Mouse (Mus musculus): ENCODE measurements around the gene Gm43064. TPM values are rescaled to one million over a fixed set of nuclear protein-coding genes. Genes with fewer than 3 reads are reported as not detected.

Gm43064 gene
- polyA plus RNA-seq (2016; fragmentation: Nextera tagmentation; extraction: Ambion mirVana), result 0.24 TPM in 1 of 2 replicates, not detected in the other

- under 1% methylated on average over 63 of the region's 70 CpGs for WGBS
- H3K9ac ChIP-seq (replicated peaks), result peak within 1 kb of the TSS; percentile 88
- H3K27ac ChIP-seq, result peak within 1 kb of the TSS; percentile 87
- H3K4me3 ChIP-seq (replicated peaks), result peak within 1 kb of the TSS; percentile 80
- H3K4me2 ChIP-seq, result peak within 1 kb of the TSS; percentile 78
- H3K36me3 ChIP-seq, result peaks cover 43% of the 10 kb centered on the region
- H3K27me3 ChIP-seq, result no peaks in the 10 kb centered on the region
- peak; percentile 96 for ATAC-seq (ENCODE audit: insufficient number of reproducible peaks, insufficient read depth, low FRiP score, low TSS enrichment, low read depth)
- H3K9me3 ChIP-seq, result no peaks in the 10 kb centered on the region
- H3K4me1 ChIP-seq (replicated peaks), result peaks cover 15% of the 10 kb centered on the region
These were observed at the start of gene Gm43064, which contains the start of the genes Dclre1b and Ap4b1 for GRCm38 (mm10) chr3:103808891-103809798. Gene Gm43064 (plus strand): TSS chr3:103809573. Gene Dclre1b (minus strand): TSS chr3:103809444. Gene Ap4b1 (plus strand): TSS chr3:103809520.

- no peaks in the 10 kb centered on the region for H3K27me3 ChIP-seq
- no peaks in the 10 kb centered on the region for H3K9me3 ChIP-seq
- no peak for ATAC-seq (ENCODE audit: insufficient number of reproducible peaks, insufficient read depth, low FRiP score, low TSS enrichment, low read depth)
- H3K27ac ChIP-seq, result no peak overlapping the region
- no peak overlapping the region for H3K9ac ChIP-seq (replicated peaks)
- no peaks in the 10 kb centered on the region for H3K4me1 ChIP-seq (replicated peaks)
- WGBS, result 83% methylated on average over 3 of the region's 3 CpGs
- peaks cover 48% of the 10 kb centered on the region for H3K36me3 ChIP-seq
- no peak overlapping the region for H3K4me3 ChIP-seq (replicated peaks)
- no peak overlapping the region for H3K4me2 ChIP-seq
These were observed 42.6 kb upstream of the Gm43064 start for GRCm38 (mm10) chr3:103766789-103767188.

- 0 out of 2 replicates have a peak, but pooled peaks cover 4% of the 10 kb centered on the region for H3K4me1 ChIP-seq (replicated peaks)
- H3K27me3 ChIP-seq, result no peaks in the 10 kb centered on the region
- H3K4me3 ChIP-seq (replicated peaks), result no peak overlapping the region
- H3K9me3 ChIP-seq, result no peaks in the 10 kb centered on the region
- no peak for ATAC-seq (ENCODE audit: insufficient number of reproducible peaks, insufficient read depth, low FRiP score, low TSS enrichment, low read depth)
- H3K4me2 ChIP-seq, result no peak overlapping the region
- no peak overlapping the region for H3K9ac ChIP-seq (replicated peaks)
- peaks cover 34% of the 10 kb centered on the region for H3K36me3 ChIP-seq
- WGBS, result 86% methylated on average over 9 of the region's 9 CpGs
- no peak overlapping the region for H3K27ac ChIP-seq
These were observed 37.7 kb upstream of the Gm43064 start for GRCm38 (mm10) chr3:103771531-103772130.

DNA sequence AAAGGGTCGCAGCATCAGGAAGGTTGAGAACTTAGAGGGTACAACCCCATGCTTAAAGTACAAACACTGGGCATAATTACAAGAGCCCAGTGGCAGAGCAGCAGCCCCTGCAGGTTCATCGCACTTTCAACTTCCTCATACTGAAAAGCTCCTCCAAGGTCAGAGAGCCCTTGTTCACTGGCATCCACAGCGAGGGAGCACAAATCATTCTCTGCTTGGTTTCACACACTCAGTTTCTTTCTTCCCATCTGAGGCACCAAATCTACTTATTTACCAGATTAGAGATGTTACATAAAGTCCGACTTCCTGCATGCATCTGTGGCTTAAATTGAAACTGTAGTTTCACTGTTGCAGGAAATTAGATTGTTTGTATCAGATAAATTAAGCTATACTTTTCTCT, 36.5 kb upstream of the Gm43064 start:
- Histone ChIP-seq H3K4me2 (no peak overlapping the region), H3K4me1 (replicated peaks) (0 out of 2 replicates have a peak, but pooled peaks cover 4% of the 10 kb centered on the region), H3K9me3 (no peaks in the 10 kb centered on the region), H3K9ac (replicated peaks) (no peak overlapping the region), H3K4me3 (replicated peaks) (no peak overlapping the region), H3K36me3 (peaks cover 42% of the 10 kb centered on the region), H3K27me3 (no peaks in the 10 kb centered on the region), H3K27ac (no peak overlapping the region)
- WGBS, result 92% methylated on average over 4 of the region's 4 CpGs
- no peak for ATAC-seq (ENCODE audit: insufficient number of reproducible peaks, insufficient read depth, low FRiP score, low TSS enrichment, low read depth)

GRCm38 (mm10) chr3:103773508-103773907, 35.9 kb upstream of the Gm43064 start:
- Histone ChIP-seq H3K4me2 (no peak overlapping the region), H3K36me3 (peaks cover 40% of the 10 kb centered on the region), H3K27ac (no peak overlapping the region), H3K27me3 (no peaks in the 10 kb centered on the region), H3K9ac (replicated peaks) (no peak overlapping the region), H3K9me3 (no peaks in the 10 kb centered on the region), H3K4me3 (replicated peaks) (no peak overlapping the region), H3K4me1 (replicated peaks) (0 out of 2 replicates have a peak, but pooled peaks cover 4% of the 10 kb centered on the region)
- 86% methylated on average over 3 of the region's 3 CpGs for WGBS
- no peak for ATAC-seq (ENCODE audit: insufficient number of reproducible peaks, insufficient read depth, low FRiP score, low TSS enrichment, low read depth)

GRCm38 (mm10) chr3:103774009-103774408, 35.4 kb upstream of the Gm43064 start:
- no peak overlapping the region for H3K4me3 ChIP-seq (replicated peaks)
- no peak for ATAC-seq (ENCODE audit: insufficient number of reproducible peaks, insufficient read depth, low FRiP score, low TSS enrichment, low read depth)
- WGBS, result 91% methylated on average over 15 of the region's 15 CpGs
- H3K9me3 ChIP-seq, result no peaks in the 10 kb centered on the region
- no peaks in the 10 kb centered on the region for H3K27me3 ChIP-seq
- no peak overlapping the region for H3K4me2 ChIP-seq
- H3K27ac ChIP-seq, result no peak overlapping the region
- H3K36me3 ChIP-seq, result peaks cover 36% of the 10 kb centered on the region
- H3K4me1 ChIP-seq (replicated peaks), result 0 out of 2 replicates have a peak, but pooled peaks cover 4% of the 10 kb centered on the region
- no peak overlapping the region for H3K9ac ChIP-seq (replicated peaks)

GRCm38 (mm10) chr3:103777940-103778339, 31.4 kb upstream of the Gm43064 start:
- Histone ChIP-seq H3K36me3 (peaks cover 31% of the 10 kb centered on the region), H3K9me3 (no peaks in the 10 kb centered on the region), H3K4me3 (replicated peaks) (no peak overlapping the region), H3K4me1 (replicated peaks) (0 out of 2 replicates have a peak, but pooled peaks cover 4% of the 10 kb centered on the region), H3K27ac (no peak overlapping the region), H3K9ac (replicated peaks) (no peak overlapping the region), H3K27me3 (no peaks in the 10 kb centered on the region), H3K4me2 (no peak overlapping the region)
- WGBS, result 90% methylated on average over 11 of the region's 11 CpGs
- no peak for ATAC-seq (ENCODE audit: insufficient number of reproducible peaks, insufficient read depth, low FRiP score, low TSS enrichment, low read depth)

DNA sequence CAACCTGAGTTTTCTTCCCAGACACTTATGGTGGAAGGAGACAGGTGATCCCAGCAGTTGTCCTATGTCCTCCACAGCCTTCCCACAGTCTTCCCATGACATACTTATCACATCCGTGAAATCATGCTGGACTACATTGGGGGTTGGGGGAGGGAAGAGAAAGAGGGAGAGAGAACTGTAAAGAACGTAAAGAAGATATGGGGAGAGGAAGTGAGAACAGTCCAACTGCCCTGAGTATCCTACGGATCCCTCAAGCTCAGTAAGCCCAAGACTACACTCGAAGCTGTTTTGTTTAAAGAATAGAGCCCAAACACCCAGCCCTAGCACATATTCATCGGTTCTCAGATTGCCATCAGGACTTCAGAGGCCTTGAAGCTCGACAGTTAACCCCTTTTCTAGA, 30.7 kb upstream of the Gm43064 start:
- no peak overlapping the region for H3K27ac ChIP-seq
- H3K4me2 ChIP-seq, result no peak overlapping the region
- 0 out of 2 replicates have a peak, but pooled peaks cover 4% of the 10 kb centered on the region for H3K4me1 ChIP-seq (replicated peaks)
- no peak overlapping the region for H3K4me3 ChIP-seq (replicated peaks)
- no peak overlapping the region for H3K9ac ChIP-seq (replicated peaks)
- H3K36me3 ChIP-seq, result peaks cover 29% of the 10 kb centered on the region
- no peaks in the 10 kb centered on the region for H3K9me3 ChIP-seq
- H3K27me3 ChIP-seq, result no peaks in the 10 kb centered on the region
- ATAC-seq (ENCODE audit: insufficient number of reproducible peaks, insufficient read depth, low FRiP score, low TSS enrichment, low read depth), result no peak
- WGBS, result 86% methylated on average over 6 of the region's 6 CpGs

DNA sequence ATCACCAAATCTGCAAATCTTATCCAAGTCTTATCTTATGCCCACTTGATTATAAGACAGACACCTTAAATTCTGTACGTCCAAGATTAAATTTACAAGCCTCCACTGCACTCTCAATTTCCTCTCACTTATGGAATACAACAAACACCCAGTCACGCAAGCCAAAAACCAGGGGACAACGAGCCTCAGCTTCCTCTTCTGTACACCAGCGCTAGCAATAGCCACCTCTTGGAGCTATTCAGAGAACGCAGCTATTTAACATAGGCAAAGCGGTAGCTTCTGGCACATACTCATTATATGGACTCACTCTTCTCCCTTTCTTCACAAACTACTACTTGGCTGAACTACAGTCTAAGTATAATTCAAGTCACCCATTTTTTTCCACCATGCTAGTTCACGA, 30.2 kb upstream of the Gm43064 start:
- Histone ChIP-seq H3K27me3 (no peaks in the 10 kb centered on the region), H3K4me2 (no peak overlapping the region), H3K36me3 (peaks cover 25% of the 10 kb centered on the region), H3K4me1 (replicated peaks) (0 out of 2 replicates have a peak, but pooled peaks cover under 1% of the 10 kb centered on the region), H3K9ac (replicated peaks) (no peak overlapping the region), H3K4me3 (replicated peaks) (no peak overlapping the region), H3K27ac (no peak overlapping the region), H3K9me3 (no peaks in the 10 kb centered on the region)
- no peak for ATAC-seq (ENCODE audit: insufficient number of reproducible peaks, insufficient read depth, low FRiP score, low TSS enrichment, low read depth)
- 89% methylated on average over 7 of the region's 7 CpGs for WGBS

DNA sequence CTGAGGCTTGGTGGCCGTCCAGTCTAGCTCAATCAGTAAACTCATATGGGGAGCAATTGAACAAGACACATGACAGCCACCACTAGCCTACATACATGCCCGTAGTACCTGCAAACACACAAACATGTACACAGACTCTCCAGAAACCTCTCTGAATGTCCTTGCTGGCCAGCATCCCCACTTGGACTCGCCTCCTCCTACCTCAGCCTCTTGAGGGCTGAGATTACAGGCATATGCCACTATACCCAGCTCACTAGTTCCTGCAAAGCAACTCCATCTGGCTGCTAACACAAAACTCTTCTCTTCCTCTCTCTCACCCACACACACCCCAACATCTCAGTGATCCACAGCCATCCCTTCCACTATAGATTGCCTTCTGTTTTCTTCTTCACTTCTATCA, 29.1 kb upstream of the Gm43064 start:
- no peak overlapping the region for H3K4me3 ChIP-seq (replicated peaks)
- ATAC-seq (ENCODE audit: insufficient number of reproducible peaks, insufficient read depth, low FRiP score, low TSS enrichment, low read depth), result no peak
- H3K9me3 ChIP-seq, result no peaks in the 10 kb centered on the region
- peaks cover 25% of the 10 kb centered on the region for H3K36me3 ChIP-seq
- WGBS, result 85% methylated on average over 3 of the region's 3 CpGs
- H3K9ac ChIP-seq (replicated peaks), result no peak overlapping the region
- H3K4me1 ChIP-seq (replicated peaks), result peaks cover 7% of the 10 kb centered on the region; the same call in 1 of the 2 replicates
- no peak overlapping the region for H3K27ac ChIP-seq
- H3K4me2 ChIP-seq, result no peak overlapping the region
- no peaks in the 10 kb centered on the region for H3K27me3 ChIP-seq

DNA sequence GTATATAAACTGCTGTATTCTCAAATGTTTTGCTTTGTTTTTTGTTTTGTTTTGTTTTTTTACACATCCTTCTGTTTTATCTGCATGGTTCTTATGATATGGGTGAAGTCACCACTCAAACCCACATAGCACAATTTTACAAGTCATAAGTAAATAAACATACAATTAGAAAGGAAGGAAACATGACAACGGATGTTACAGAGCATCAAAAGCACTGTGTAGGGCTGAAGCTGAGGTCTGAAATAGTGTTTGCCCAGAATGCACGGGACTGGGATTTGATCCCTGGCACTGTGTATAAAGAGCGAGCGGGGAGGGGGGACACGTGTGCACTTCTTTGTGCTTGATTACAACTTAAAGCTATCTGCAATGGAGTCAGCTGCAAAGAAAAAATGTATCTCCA, 28.6 kb upstream of the Gm43064 start:
- Histone ChIP-seq H3K4me1 (replicated peaks) (peaks cover 12% of the 10 kb centered on the region; the same call in 1 of the 2 replicates), H3K9me3 (no peaks in the 10 kb centered on the region), H3K27ac (no peak overlapping the region), H3K27me3 (no peaks in the 10 kb centered on the region), H3K9ac (replicated peaks) (no peak overlapping the region), H3K4me3 (replicated peaks) (no peak overlapping the region), H3K4me2 (no peak overlapping the region), H3K36me3 (peaks cover 21% of the 10 kb centered on the region)
- WGBS, result 85% methylated on average over 5 of the region's 5 CpGs
- ATAC-seq (ENCODE audit: insufficient number of reproducible peaks, insufficient read depth, low FRiP score, low TSS enrichment, low read depth), result no peak

All from limb, embryonic 12.5 days (tissue).